Mouse (Mus musculus): ENCODE data around the gene Pp2d1.

DNA sequence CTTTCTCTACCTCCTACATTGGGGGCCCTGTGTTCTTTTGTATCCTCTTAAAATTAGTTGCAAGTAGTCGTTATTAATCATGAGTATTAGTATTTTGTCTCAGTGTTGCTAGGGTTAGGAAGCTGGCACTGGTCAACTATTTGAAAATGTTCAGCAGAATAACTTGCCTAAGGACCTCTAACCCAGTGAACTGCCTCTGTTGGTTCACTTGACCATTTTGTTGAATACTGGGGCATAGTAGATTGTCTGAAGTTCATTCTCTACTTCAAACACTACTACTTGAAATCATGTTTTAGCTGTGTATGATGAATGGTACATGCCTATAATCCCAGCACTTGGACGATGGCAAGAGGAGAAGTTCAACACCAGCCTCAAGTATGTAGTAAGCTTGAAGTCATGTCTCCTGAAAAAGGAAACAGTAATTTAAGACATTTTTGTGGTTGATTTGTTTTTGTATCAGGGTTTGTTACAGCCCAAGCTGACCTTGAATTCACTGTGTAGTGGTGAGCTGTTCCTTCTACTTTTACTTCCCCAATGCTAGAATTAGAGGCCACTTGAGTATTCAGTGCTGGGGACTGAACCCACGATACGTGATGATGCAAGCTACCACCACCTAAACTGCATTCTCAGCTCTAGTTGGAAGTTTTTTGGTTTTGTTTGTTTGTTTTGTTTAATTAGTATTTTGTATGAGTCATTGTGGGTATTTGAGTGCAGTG is 50.8 kb downstream of the Pp2d1 start:
- TF ChIP-seq CTCF (IDR thresholded peaks at IDR 0.05; ENCODE audit: extremely low read depth, insufficient read length, insufficient replicate concordance, low read depth, low read length) (no peak), POLR2A (IDR thresholded peaks at IDR 0.05; ENCODE audit: low read depth, low read length) (no peak)

All from small intestine, adult 2 months (tissue).